Mouse (Mus musculus): ENCODE measurements at regions not wholly inside any gene's neighbourhood (a gene's known extent, or its start where the extent isn't known, plus 50 kb on each side); places are given as distances from the start of the nearest gene placed in this dataset.

- DNase-seq (ENCODE audit: low spot score) = no peak
- intact Hi-C loops (cut with DNase I) = no loop called here
Measured at GRCm38 (mm10) chr4:110120761-110121160, 142.9 kb downstream of the Dmrta2 start.

GRCm38 (mm10) chr4:110121447-110121846, 143.6 kb downstream of the Dmrta2 start:
- intact Hi-C loops (cut with DNase I) = no loop called here
- no peak for DNase-seq (ENCODE audit: low spot score)

GRCm38 (mm10) chr4:110125067-110125784, 147.4 kb downstream of the Dmrta2 start:
- intact Hi-C loops (cut with DNase I) = no loop called here
- DNase-seq (ENCODE audit: low spot score) = no peak

GRCm38 (mm10) chr4:110127941-110128520, 150.2 kb downstream of the Dmrta2 start:
- intact Hi-C loops (cut with DNase I) = no loop called here
- DNase-seq (ENCODE audit: low spot score) = no peak

- intact Hi-C loops (cut with DNase I) = no loop called here
- no peak for DNase-seq (ENCODE audit: low spot score)
Measured at GRCm38 (mm10) chr4:110128918-110129317, 151.1 kb downstream of the Dmrta2 start.

GRCm38 (mm10) chr4:110129518-110129917, 151.7 kb downstream of the Dmrta2 start:
- intact Hi-C loops (cut with DNase I) = no loop called here

GRCm38 (mm10) chr4:110132061-110132460, 154.2 kb downstream of the Dmrta2 start:
- DNase-seq (ENCODE audit: low spot score) = no peak
- intact Hi-C loops (cut with DNase I) = no loop called here

More at GRCm38 (mm10) chr4:110129518-110129917, 151.7 kb downstream of the Dmrta2 start:
- DNase-seq (ENCODE audit: low spot score) = no peak

GRCm38 (mm10) chr4:110134036-110134435, 156.2 kb downstream of the Dmrta2 start:
- DNase-seq (ENCODE audit: low spot score) = no peak

GRCm38 (mm10) chr4:110145229-110145628, 167.4 kb downstream of the Dmrta2 start:
- DNase-seq (ENCODE audit: low spot score) = no peak
- intact Hi-C loops (cut with DNase I) = no loop called here

More at GRCm38 (mm10) chr4:110134036-110134435, 156.2 kb downstream of the Dmrta2 start:
- intact Hi-C loops (cut with DNase I) = no loop called here

- DNase-seq (ENCODE audit: low spot score) = no peak
- intact Hi-C loops (cut with DNase I) = no loop called here
Measured at GRCm38 (mm10) chr4:110152103-110152946, 174.5 kb downstream of the Dmrta2 start.

Data from heart, postnatal 25 days (tissue).